Mouse (Mus musculus) regulatory T cell (primary cell): ENCODE results near the gene Nfatc3.

ENCODE experiments used
- in situ Hi-C: fragments of 300-600 bp; cut with MboI, MseI; formaldehyde crosslinking; loops from one replicate; pipeline ENCODE4 v1.15.1; 2025; ENCODE audit warnings: high pct_unique_total_duplicates

Nfatc3 gene

DNA sequence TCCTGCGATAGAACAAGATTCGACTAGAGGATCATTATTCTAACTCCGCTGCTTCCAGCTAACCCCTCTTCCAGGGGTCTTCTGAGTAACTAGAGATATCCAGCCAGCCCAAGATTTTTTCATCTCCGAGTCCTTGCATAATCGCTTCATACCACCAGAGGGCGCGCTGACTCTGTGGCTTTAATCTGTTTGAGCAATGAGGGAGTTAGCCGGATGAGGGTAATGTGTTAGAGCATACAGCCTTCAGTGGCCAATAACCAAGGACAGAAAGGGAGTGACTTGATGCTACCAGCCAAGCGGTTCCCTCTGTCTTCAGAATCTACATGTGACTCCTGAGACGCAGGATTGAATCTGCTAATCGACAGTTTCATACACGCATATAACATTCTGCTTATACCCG, 82.1 kb downstream of the Nfatc3 start:
- in situ Hi-C loops, result no loop called here

DNA sequence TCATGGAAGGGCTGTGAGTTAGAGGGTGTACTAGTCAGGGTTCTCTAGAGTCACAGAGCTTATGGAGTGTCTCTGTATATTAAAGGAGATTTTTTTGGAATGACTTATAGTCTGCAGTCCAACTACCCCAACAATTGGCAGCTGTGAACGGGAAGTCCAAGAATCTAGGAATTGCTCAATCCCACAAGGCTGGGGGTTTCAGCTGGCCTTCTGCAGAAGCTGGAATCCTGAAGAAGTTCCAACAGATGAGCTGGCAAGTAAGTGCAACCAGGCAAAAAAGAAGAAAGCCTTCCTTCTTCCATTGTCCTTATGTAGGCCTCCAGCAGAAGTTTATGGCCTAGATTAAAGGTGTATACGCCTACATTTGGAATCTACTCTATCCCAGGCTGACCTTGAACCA, 86.7 kb downstream of the Nfatc3 start:
- in situ Hi-C loops, result no loop called here

DNA sequence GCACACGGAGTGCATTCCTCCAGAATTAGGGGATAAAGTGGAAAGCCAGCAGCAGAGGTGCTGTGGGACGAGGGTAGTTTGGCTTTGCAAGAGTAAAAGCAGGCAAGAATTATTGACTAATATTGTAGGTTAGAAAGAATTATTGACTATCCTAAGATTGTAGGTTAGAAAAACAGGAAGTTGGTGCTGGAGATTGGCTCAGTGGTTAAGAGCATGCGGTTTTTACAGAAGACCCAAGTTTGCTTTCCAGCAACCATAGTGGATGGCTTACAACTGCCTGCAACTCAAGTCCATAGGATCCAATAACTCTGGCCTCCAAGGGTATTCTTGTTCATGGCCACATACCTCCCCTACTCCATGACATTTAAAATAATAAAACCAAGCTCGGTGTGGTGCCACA, 87.4 kb downstream of the Nfatc3 start:
- in situ Hi-C loops, result no loop called here

DNA sequence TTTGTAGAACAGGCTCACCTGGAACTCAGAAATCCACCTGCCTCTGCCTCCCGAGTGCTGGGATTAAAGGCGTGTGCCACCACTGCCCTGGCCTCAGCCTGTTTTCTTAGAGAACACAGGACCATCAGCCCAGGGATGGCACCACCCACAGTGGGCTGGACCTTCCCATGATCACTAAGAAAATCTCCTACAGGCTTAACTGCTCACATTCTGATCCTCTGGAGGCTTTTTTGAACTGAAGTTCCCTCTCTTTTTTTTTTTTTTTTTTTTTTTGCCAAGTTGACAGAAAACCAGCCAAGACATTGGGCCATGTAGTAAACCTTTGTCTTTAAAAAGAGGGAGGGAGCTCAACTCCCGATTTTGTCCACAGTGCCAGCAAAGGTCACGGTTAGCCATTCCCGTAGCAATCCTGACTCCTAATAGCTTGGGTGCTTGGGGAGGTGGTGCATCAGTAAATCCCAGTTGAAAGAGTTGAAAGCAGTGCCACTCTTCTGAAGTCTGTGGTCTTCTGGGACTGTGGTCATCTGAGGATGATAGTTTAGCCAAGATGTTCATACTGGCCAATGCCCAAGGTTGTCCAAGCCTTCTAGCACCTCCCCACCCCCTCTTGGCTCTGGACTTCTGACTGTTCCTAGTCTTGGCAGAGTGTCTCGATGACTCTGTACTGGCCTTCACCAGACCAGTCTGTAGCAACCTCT, 89.4 kb downstream of the Nfatc3 start:
- in situ Hi-C loops, result no loop called here

DNA sequence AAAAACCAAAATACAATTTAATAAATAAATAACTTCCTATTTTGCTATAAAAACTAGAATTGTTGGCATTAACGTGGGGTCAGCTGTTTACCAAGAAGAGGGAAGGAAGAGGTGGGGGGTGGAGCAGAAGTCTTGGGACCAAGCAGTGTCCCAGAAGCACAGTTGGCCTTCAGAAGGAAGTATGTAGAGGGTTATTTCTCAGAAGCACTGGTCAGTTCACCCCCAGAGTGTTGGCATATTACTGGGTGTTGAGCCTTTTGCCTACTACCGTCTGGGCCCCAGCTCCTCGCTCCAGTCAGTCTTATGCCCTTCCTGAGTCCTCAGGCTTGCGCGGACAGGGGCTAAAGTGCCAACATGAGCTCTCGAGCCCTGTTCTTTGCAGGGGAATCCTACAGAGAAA, 90.4 kb downstream of the Nfatc3 start:
- in situ Hi-C loops, result no loop called here

DNA sequence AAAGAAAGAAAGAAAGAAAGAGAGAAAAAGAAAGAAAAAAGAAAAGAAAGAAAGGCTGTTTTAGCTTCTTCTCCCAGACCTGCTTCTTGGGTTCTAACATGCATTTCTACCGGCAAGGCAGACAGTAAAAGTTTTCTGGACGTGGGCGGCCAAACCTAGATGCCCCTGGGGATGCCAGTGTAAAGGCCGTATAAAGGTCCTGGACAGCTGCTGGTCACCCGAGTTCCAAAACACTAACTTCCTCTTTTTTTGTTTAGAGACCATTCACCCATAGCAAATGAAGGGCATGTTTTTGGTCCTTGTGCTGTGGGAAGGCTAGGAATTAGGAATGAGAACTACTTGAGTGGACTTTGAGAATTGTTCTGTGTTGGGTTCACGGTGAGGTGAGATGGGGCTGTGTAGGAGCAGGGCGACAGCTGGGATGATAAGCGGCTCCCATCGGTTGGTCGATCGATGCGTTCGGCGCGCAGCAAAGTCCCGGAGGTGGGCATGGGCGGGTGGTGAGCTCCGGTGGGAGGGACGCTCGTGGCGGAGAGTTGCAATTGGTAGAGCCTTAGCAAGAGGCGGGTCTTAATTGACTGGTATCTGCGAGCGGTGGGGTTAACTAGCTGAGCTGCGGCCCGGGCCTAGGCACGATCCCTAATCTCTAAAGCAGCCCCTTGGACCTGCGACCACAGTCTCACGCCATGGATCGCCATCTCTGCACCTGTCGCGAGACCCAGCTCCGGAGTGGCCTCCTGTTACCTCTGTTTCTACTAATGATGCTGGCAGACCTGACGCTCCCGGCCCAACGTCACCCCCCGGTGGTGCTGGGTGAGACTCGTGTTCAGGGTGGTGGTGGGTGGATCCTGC, 91.4 kb downstream of the Nfatc3 start, which contains the start of gene Pla2g15:
Gene Pla2g15, plus strand, starts transcription at position 599 of the 852 bp plus-strand sequence.
- in situ Hi-C loops, result no loop called here

DNA sequence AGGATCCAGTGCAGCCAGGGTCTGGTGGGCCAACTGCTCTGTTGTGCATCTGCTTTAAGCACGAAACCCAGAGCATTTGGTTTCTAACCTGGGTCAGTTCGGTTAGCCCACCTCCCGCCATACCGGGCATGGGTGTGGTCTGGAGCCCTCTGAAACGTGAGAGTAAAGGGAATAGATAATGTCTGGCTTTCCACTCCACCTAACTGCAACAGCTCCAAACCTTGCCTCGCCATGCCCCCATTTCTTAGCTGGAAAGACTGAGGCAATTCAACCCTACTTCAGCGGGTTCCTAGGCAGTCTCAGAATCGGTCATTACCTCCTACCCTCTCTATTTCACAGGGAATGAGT, 92.0 kb downstream of the Nfatc3 start:
- in situ Hi-C loops, result no loop called here

DNA sequence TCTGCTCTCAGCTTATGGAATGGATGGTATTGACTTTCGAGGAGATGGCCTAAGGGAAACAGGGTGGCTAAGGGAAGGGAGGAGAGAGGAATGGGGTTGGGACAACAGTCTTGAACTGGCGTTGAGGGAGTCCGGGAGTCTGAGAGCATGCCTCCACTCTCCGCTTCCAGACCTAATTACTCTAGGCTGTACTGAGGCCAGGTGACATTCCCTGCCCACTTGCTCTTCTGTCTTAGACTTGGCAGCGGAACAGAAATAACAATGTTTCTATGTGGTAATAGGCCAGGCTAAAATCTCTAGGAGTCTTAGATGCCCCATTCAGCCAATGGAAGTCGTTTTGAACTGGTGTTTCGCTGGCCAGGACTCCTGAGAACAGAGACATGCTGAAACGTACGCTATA, 92.4 kb downstream of the Nfatc3 start:
- in situ Hi-C loops, result no loop called here

DNA sequence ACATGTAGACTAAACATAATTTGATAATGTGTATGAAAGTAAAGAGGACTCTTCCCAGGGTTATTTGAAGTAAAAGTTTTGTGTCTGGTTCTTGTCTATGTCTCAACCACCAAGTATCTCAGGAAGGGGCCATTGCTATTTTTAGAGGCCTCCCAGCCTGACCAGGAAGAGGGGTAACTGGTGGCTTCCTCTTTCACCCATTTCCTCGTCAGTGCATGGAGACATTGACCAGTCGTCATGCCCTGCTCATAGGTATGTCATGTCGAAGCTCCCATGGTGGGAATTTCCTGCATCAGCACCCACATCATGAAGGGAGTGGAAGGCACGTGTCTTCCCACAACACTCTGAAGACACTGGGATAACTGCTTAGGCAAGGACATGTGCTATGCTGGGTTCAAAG, 94.2 kb downstream of the Nfatc3 start:
- in situ Hi-C loops, result no loop called here

DNA sequence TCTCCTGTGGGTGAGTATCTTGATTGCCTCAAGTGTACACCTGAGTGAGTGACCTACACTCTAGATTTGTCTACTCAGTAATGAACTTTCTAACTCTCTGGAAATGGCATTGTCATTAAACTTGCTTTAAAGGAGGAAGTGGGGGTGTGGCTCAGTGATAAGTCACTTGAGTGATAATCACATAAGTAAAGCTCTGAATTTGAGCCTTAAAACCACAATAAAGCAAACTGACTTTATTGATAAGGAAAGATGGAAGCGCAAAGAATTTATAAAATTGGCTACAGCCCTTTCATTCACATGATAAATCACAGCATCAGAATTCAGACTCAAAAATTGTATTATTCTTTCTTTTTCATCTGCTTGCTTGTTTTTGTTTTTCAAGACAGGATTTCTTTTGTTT, 98.8 kb downstream of the Nfatc3 start:
- in situ Hi-C loops, result no loop called here

DNA sequence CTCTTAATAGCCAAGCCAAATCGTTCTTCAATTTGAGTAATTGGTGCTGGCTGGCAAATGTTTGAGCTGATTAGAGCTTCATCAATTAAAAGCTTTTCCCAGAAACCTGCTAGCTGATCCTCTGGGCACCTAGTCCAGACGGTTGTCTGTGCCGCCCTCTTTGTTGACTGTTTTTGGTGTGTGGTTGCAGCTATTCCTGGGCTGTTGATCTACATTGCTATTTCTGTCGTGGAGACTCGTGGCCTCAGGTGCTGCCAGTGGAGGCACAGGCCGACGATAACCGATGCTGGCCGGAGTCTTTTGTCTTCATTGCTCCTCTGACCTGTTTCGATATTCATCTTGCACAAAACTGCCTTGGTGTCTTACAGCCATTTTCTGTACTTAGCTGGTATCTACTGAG, 99.7 kb downstream of the Nfatc3 start:
- in situ Hi-C loops, result no loop called here

DNA sequence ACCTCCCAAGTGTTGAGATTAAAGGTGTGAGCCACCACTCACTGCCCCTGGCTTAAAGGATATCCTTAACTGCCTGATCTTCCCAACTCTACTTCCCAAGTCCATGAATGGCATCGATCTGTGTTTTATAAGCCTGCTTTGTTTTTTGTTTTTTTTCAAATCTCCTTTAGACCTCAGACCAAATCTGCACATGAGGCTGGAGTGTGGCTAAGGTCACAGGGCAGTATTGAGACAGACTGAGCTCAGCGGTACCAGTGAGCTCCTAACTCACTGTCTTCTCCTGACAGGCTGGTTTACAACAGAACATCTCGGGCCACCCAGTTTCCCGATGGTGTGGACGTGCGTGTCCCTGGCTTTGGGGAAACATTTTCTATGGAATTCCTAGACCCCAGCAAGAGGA, 101.2 kb downstream of the Nfatc3 start:
- in situ Hi-C loops, result no loop called here

DNA sequence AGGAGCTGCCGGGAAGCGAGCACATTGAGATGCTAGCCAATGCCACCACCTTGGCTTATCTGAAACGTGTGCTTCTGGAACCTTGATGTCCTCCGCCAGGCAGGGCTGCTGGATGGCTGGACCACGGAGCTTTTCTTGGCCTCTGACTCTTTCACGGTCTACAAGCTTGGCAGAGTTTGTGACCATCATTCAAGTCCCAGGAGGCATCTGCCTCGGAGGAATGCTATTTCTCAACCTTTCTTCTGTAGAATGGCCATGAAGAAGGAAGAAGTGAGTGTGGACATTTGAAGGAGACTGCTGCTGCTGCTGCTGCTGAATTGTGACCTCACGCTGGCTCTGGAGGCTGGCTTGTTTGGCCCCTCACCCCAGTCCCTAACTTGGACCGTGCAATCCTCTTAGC, 104.6 kb downstream of the Nfatc3 start:
- in situ Hi-C loops, result no loop called here

DNA sequence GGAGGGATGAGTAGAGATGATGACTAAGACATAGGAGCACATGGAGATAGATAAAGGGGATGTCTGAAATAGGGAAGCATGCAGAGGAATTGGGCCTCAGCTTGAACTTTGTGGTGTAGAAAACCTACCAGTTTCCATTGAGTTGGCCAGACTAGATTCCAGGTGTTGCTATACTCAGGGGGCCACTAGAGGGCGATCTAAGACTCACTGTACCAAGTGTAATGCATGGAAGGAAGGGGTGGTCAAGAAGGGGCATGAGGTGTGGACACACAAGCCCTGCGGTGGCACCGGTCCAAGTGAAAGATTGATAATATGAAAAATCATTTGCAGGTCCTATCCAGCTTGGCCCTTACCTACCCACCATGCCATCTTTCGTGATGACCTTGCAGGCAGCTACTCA, 106.8 kb downstream of the Nfatc3 start:
- in situ Hi-C loops, result loop anchor here (5.0 kb wide), 2 partner anchors 47 to 247 kb away; partner anchors contain the start of genes Prmt7 and Slc7a6os

DNA sequence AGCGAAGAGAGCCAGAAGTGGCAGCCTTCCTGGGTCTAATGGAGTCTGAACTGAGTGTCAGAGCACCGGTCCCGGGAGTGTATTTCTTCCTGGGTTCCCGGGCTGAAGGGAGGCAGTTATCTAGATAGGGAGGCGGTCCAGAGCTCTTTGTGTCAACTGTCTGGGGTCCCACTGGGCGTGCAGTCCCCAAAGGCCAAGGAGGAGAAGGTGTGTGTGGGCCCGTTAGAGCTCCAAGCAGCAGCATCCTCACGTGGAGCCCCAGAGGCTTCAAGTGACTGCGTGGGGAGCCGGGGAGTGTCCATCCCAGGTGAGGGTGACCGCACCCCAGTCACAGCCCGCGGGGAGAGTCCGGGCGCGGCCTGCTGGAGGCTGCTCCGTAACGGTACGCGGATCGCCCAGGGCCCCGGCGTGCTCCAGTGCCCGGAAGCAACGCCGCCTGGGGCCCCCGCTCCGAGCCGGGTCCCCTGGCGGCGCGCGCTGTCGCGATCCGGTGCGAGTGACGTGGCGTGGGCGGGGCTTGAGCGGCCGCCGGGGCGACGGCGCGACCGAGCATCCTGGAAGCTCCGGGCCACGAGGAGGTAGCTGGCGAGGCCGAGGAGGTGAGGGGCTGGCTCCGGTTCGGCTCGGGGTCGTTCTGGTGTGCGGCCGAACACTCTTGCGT, 109.8 kb downstream of the Nfatc3 start, which contains the start of gene Slc7a6:
Gene Slc7a6, plus strand, starts transcription at position 502 of the 661 bp plus-strand sequence.
- in situ Hi-C loops, result loop anchor here (5.0 kb wide), 2 partner anchors 44 to 244 kb away; partner anchors contain the start of genes Prmt7 and Slc7a6os

DNA sequence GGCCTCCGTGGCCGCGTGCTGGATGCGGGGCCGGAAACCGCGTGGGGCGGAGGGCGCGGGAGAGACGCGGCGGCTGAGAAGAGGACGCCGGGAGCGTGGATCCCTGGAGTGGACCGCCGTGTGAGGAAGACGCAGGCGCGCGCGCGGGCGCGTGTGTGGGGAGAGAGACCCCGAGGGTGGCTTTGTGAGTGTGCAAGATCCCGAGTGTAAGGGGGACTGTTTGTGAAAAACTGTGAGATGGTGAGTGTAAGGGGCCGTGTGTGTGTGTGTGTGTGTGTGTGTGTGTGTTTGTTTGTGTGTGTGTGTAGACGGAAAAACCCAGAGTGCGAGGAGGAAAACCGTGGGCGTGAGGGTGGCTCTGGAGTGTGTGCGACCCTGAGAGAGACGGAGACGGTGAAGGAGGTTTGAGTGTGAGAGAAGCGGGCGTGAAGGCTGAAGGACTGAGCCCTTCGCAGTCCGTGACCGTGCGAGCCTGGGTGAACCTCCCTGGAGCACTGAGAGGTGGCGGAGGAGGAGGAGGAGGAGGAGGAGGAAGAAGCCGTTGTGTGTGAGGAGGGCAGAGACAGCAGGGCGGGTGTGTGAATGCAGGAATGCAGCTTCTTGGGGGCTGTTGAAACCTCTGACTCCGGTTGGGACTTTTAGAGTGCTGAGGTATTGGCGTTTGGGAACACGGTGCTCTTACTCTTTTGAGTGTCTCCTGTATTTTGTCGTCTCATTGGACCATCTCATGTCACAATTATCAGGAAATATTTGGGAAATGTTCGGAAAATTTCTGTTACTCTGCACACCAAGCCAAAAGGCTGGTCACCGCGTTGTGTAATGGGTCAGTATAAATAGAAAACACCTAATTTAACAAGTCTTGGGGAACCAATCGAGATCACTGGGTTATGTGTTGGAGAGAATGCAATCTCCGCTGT, 110.6 kb downstream of the Nfatc3 start:
- in situ Hi-C loops, result loop anchor here (5.0 kb wide), 2 partner anchors 43 to 243 kb away; partner anchors contain the start of genes Prmt7 and Slc7a6os

DNA sequence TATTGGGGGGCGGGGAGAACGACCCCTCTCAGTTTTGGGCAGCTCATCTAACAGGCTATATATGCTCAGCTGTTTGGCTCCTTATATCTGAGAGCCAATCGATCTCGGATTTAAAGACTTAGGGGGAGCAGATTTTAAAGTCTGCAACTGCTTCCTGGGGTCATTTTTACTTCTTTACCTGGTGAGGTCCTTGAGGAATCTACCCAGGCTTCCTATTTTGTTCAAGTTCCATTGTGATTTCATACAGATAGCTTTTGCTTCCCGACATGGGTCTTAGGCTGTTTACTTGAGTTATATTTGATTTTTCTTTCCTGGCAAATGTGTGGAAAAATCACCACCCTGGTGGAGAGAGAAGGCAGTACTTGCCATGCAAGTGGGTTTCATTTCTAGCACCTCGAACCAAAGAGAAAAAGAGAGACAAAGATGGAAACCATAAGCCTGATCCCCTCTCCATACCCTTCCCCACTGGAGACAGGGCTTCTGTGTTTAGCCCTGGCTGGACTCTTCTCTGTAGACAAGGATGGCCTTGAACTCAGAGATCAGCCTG, 111.4 kb downstream of the Nfatc3 start:
- in situ Hi-C loops, result loop anchor here (5.0 kb wide), 2 partner anchors 42 to 242 kb away; partner anchors contain the start of genes Prmt7 and Slc7a6os

DNA sequence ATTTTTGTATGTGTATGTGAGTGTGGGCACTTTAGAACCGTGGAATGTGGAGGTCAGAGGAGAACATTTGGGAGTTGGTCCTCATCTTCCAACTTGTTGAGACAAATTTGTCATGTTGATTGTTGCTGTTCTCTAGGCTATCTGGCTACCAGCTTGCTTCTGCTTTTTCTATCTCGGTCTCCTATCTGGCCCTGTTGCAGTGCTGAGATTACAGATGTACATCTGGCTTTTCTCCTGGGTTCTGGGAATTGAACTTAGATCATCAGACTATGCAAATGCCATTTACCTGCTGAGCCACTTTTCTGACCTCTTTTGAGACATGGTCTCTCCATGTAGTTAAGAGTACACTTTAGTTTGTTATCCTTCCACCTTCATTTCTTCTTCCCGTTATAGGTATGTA, 114.9 kb downstream of the Nfatc3 start:
- in situ Hi-C loops, result no loop called here

DNA sequence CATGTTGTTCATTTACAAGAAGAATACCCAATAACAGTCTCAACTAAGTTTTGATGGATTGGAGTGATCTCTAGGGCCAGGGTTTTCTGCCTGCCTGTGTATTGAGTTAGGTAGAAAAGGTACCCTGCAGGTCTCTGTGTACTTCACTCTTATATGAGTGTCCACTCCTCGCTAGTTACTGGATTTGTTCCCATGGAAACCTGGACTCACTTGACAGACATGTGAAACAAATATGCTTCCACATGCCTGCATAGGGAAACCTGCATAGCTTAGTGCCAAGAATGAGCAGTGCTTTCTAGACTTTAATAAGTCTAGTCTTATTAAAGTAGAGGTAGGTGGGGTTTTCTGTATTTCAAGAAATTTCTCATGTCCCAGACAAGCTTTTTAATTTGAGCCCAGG, 118.3 kb downstream of the Nfatc3 start:
- in situ Hi-C loops, result no loop called here

DNA sequence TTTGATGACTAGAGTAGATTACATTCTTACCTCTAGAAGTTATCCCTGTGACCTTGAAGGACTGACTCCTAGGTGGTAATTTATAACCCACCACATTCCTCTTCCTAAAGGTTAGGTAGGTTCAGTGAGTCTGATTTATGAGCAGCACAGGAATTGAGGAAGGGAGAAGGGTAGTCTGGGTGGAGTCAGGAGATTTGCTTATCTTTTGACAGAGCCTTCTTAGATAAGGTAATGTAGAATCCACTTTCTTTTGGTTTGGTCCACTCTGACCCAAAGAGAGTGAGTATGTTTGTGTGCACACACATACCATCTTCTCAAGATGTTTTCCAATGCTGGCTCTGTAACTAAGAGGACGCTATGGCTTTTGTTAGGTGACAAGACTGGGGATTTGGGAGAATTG, 119.0 kb downstream of the Nfatc3 start:
- in situ Hi-C loops, result no loop called here

DNA sequence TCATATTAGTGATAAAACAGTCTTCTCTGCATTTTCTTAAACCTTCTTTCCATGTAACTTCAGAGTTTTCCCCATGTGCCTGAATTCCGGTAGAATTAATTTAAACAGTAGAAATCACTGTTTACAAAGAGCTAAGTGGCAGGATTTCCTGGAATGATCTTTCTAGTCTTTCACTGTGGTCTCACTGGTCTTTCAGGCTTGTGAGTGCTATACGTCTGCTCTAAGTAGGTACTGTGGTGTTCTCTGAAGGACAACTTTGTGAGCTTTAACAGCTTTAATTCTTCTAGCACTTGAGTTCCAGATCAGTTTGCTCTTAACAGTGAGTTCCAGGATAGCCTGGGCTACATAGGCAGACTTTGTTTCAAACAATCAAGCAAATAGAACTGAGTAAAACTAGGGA, 119.8 kb downstream of the Nfatc3 start:
- in situ Hi-C loops, result no loop called here
